Comparison of ENCODE assay signal across 9 mouse cellular contexts in the genomic region with DNA sequence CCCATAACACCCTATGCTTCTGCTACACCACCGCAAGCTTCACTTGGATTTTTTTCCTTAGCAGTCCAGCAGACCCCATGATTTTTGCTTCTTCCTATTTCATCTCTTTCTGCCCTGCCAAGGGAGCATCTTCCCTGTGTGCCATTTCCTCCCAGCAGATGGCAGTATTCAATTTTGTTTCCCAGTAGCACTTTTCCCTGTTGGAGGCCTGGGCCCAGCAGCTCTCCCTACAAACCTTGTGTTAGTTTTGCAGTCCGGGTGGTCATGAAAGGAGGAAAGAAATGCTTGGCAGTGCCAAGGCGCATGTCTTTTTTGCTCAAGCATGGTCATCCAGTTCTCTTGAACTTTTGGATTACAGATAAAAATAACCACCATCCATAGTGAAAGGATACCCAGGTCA.
DNase-seq lines count a peak whose midpoint lies in the region; ATAC-seq and TF ChIP-seq lines count a peak whose summit lies in the region.
"Had no signal": no experiment of that assay in that cellular context is flagged by ENCODE, and none has a peak within 500 bp of the region (broad histone marks: within the 10 kb centered on the region; RNA-seq: fewer than 3 reads in every experiment).

No protein-coding gene starts in this region.

- TF ChIP-seq CTCF in bone marrow macrophage, adult 2 months (IDR thresholded peaks at IDR 0.05; ENCODE audit: low read depth, low read length) = peak; percentile 47
- peak; percentile 59 for TF ChIP-seq CTCF in midbrain, postnatal 0 days (IDR thresholded peaks at IDR 0.05)

- H3K36me3 ChIP-seq in midbrain, embryonic 11.5 days (ENCODE audit: control insufficient read depth, insufficient read depth, low read length) = no peaks in the 10 kb centered on the region
- no peaks in the 10 kb centered on the region for H3K36me3 ChIP-seq in midbrain, embryonic 16.5 days (ENCODE audit: control insufficient read depth, insufficient read depth, low read length)
- H3K36me3 ChIP-seq in midbrain, postnatal 0 days (ENCODE audit: insufficient read depth, low read length) = no peaks in the 10 kb centered on the region
- H3K36me3 ChIP-seq: neural tube, embryonic 12.5 days had no signal

- no peak overlapping the region for H3K4me3 ChIP-seq in midbrain, embryonic 11.5 days (ENCODE audit: low read depth, low read length)
- no peak overlapping the region for H3K4me3 ChIP-seq in midbrain, embryonic 16.5 days (ENCODE audit: low read depth, low read length)
- no peak overlapping the region for H3K4me3 ChIP-seq in bone marrow macrophage, adult 2 months (ENCODE audit: insufficient read depth, low read length)
- H3K4me3 ChIP-seq in midbrain, postnatal 0 days (ENCODE audit: low read depth, low read length) = no peak overlapping the region
- H3K4me3 ChIP-seq: neural tube, embryonic 12.5 days had no signal

- H3K27me3 ChIP-seq in midbrain, embryonic 11.5 days (ENCODE audit: control insufficient read depth, insufficient read depth, low read length) = no peaks in the 10 kb centered on the region
- 0 out of 2 replicates have a peak, but pooled peaks cover 2% of the 10 kb centered on the region for H3K27me3 ChIP-seq in midbrain, embryonic 16.5 days (ENCODE audit: control insufficient read depth, insufficient read depth, low read depth, low read length)
- H3K27me3 ChIP-seq in midbrain, postnatal 0 days (ENCODE audit: insufficient read depth, low read length) = 0 out of 2 replicates have a peak, but pooled peaks cover 3% of the 10 kb centered on the region
- H3K27me3 ChIP-seq: neural tube, embryonic 12.5 days had no signal

- no peaks in the 10 kb centered on the region for H3K4me1 ChIP-seq in midbrain, embryonic 11.5 days (ENCODE audit: control insufficient read depth, insufficient read depth, low read length)
- H3K4me1 ChIP-seq in midbrain, embryonic 16.5 days (ENCODE audit: control insufficient read depth, insufficient read depth, low read length) = no peaks in the 10 kb centered on the region
- H3K4me1 ChIP-seq in bone marrow macrophage, adult 2 months (ENCODE audit: control insufficient read depth, insufficient read depth, low read length) = no peaks in the 10 kb centered on the region
- no peaks in the 10 kb centered on the region for H3K4me1 ChIP-seq in midbrain, postnatal 0 days (ENCODE audit: insufficient read depth, low read length)
- H3K4me1 ChIP-seq: neural tube, embryonic 12.5 days had no signal

- no peak overlapping the region for H3K4me2 ChIP-seq in midbrain, embryonic 11.5 days
- no peak overlapping the region for H3K4me2 ChIP-seq in midbrain, embryonic 16.5 days (ENCODE audit: low read length)
- no peak overlapping the region for H3K4me2 ChIP-seq in midbrain, postnatal 0 days (ENCODE audit: low read depth, low read length, poor library complexity, severe bottlenecking)
- H3K4me2 ChIP-seq: neural tube, embryonic 12.5 days had no signal

- no peaks in the 10 kb centered on the region for H3K9me3 ChIP-seq in midbrain, embryonic 11.5 days (ENCODE audit: control insufficient read depth, low read length)
- no peaks in the 10 kb centered on the region for H3K9me3 ChIP-seq in midbrain, embryonic 16.5 days (replicated peaks; ENCODE audit: control insufficient read depth, low read length, poor library complexity, severe bottlenecking)
- H3K9me3 ChIP-seq in midbrain, postnatal 0 days (ENCODE audit: low read length) = no peaks in the 10 kb centered on the region
- H3K9me3 ChIP-seq: neural tube, embryonic 12.5 days had no signal

- DNase-seq in midbrain, embryonic 11.5 days (ENCODE audit: low spot score, missing footprints) = peak; percentile 88
- peak; percentile 7 to 15 for DNase-seq in layer of hippocampus, postnatal 36 days
- DNase-seq in midbrain, postnatal 0 days (ENCODE audit: low spot score) = no peak
- no peak for DNase-seq in spleen, postnatal 4 days (ENCODE audit: low spot score in 2 of 2)
- DNase-seq in thymus, postnatal 25 days = no peak

- no peak overlapping the region for H3K9ac ChIP-seq in midbrain, embryonic 11.5 days (ENCODE audit: low read length)
- H3K9ac ChIP-seq in midbrain, embryonic 16.5 days (ENCODE audit: low read depth, low read length) = no peak overlapping the region
- H3K9ac ChIP-seq in midbrain, postnatal 0 days (replicated peaks; ENCODE audit: low read length, poor library complexity, severe bottlenecking) = no peak overlapping the region
- H3K9ac ChIP-seq: neural tube, embryonic 12.5 days had no signal

- 76% methylated on average over 3 of the region's 3 CpGs for WGBS in midbrain, embryonic 11.5 days
- WGBS in midbrain, embryonic 16.5 days = 76% methylated on average over 3 of the region's 3 CpGs
- 74% methylated on average over 3 of the region's 3 CpGs for WGBS in midbrain, postnatal 0 days

- no peak overlapping the region for H3K27ac ChIP-seq in midbrain, embryonic 11.5 days (ENCODE audit: low read depth, low read length)
- H3K27ac ChIP-seq in midbrain, embryonic 16.5 days (ENCODE audit: low read length) = no peak overlapping the region
- no peak overlapping the region for H3K27ac ChIP-seq in bone marrow macrophage, adult 2 months (ENCODE audit: insufficient read depth, low read depth, low read length)
- H3K27ac ChIP-seq in midbrain, postnatal 0 days (ENCODE audit: low read depth, low read length) = no peak overlapping the region
- H3K27ac ChIP-seq: neural tube, embryonic 12.5 days had no signal

- no peak for TF ChIP-seq POLR2A in bone marrow macrophage, adult 2 months (IDR thresholded peaks at IDR 0.05; ENCODE audit: borderline replicate concordance, low read depth, low read length)

- ATAC-seq in midbrain, embryonic 11.5 days (ENCODE audit: low FRiP score) = no peak
- no peak for ATAC-seq in midbrain, embryonic 16.5 days
- ATAC-seq in granulocyte monocyte progenitor cell, adult 5-6 weeks (replicated peaks; ENCODE audit: poor library complexity, severe bottlenecking) = peak; percentile 40; the same call in 1 of the 2 replicates
- no peak for ATAC-seq in midbrain, postnatal 0 days (ENCODE audit: low FRiP score)

Comparison
In these comparisons a context has a peak if more than half of its experiments do, and no peak if none do; other contexts are left out.
1. DNase-seq: peak in midbrain, embryonic 11.5 days (single experiment) and layer of hippocampus, postnatal 36 days (2 of 2); none in midbrain, postnatal 0 days (single experiment), spleen, postnatal 4 days (0 of 2) and thymus, postnatal 25 days (single experiment).